Mouse (Mus musculus) lung, adult 2 months (tissue): ENCODE data around the gene 9930021J03Rik. TPM values are rescaled to one million over a fixed set of nuclear protein-coding genes. Genes with fewer than 3 reads are reported as not detected.

Source experiments
- DNase-seq: peaks from one replicate; pipeline ENCODE4 v3.0.0; 2022
- H3K4me1 ChIP-seq: fragments of 200-500 bp; 2 replicates; pipeline ENCODE4 v1.6.1; 2011; ENCODE audit warnings: low read length; ENCODE audit not compliant: control insufficient read depth, insufficient read depth
- H3K4me3 ChIP-seq: fragments of 200-500 bp; replicated peaks from 2 replicates; pipeline ENCODE3; 2011; ENCODE audit warnings: low read depth, mild to moderate bottlenecking, control low read depth, low read length; ENCODE audit errors: extremely low read depth
- CTCF ChIP-seq: fragments of 200-500 bp; IDR thresholded peaks from 2 replicates; pipeline ENCODE4 v1.5.1; 2011; ENCODE audit warnings: mild to moderate bottlenecking, low read length, control low read depth; ENCODE audit not compliant: insufficient read depth
- POLR2A ChIP-seq: fragments of 200-500 bp; IDR thresholded peaks from 2 replicates; pipeline ENCODE4 v1.6.1; 2011; ENCODE audit warnings: low read depth, mild to moderate bottlenecking, control low read depth, low read length, borderline replicate concordance; ENCODE audit errors: extremely low read depth
- WGBS: fragments of 180-500 bp; shearing (Covaris S2); methylation state at CpG from one replicate; pipeline ENCODE4 v1.1.7; 2018; 5-methylcytosine and 5-hydroxymethylcytosine counted together
- polyA plus RNA-seq: library from polyadenylated mRNA; depleted of rRNA; stranded (reverse); fragments of >200 nt; gene quantifications from 2 replicates; pipeline ENCODE4 v1.2.3, GENCODE M21; 2012; rRNA removed

Gene 9930021J03Rik
- polyA plus RNA-seq, 1 experiment: 5.7 TPM

- no peak for DNase-seq
- H3K4me3 ChIP-seq: no peak overlapping the region
- 41% methylated on average over 9 of the region's 9 CpGs for WGBS
- no peak for TF ChIP-seq POLR2A
- TF ChIP-seq CTCF: no peak
- no peaks in the 10 kb centered on the region for H3K4me1 ChIP-seq
These were observed 130.2 kb downstream of the 9930021J03Rik start for GRCm38 (mm10) chr19:29675562-29676078.

DNA sequence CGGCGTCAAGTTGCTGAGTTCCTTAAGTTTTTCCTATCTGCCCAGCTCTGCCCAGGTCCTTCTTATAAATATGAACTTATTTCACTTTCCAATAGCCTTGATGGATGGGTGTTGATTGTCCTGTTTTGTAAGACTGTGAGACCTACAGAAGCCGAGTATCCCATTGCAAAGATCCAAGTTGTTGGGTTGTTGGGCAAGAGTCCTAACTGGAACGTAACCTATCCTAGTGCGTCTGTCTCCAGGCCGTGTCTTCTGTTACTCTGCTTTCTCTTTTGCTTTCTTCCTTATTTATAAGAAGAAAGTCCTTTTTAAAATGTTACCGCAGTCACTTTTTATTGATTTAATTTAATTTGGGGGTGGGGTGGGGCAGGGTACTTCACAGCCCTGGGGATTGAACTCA lies 130.8 kb downstream of the 9930021J03Rik start:
- TF ChIP-seq CTCF (no peak), POLR2A (no peak)
- DNase-seq: no peak
- WGBS: 89% methylated on average over 7 of the region's 7 CpGs
- no peak overlapping the region for H3K4me3 ChIP-seq
- H3K4me1 ChIP-seq: no peaks in the 10 kb centered on the region

GRCm38 (mm10) chr19:29672660-29673059 lies 133.1 kb downstream of the 9930021J03Rik start:
- no peak for TF ChIP-seq CTCF
- TF ChIP-seq POLR2A: no peak
- WGBS: 93% methylated on average over 13 of the region's 13 CpGs
- no peak overlapping the region for H3K4me3 ChIP-seq
- no peak for DNase-seq
- no peaks in the 10 kb centered on the region for H3K4me1 ChIP-seq

DNA sequence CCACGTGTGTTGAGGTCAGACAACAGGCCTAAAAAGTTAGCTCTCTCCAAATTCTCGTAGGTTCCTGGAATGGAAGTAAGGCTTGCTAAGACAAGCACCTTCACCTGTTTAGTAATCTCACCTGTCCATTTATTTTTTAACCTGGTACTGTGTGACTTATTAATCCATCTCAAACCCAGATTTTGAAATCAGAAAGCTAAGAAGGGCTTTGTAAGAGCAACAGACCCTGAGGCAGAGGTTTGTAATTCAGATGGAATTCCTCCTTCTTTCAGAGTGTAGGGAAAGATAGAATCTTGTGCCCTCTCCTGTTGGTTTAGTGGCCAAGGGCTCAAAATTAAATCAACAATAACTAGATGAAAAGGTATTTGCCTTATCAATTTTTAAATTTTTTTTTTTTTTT lies 134.6 kb downstream of the 9930021J03Rik start:
- DNase-seq: no peak
- H3K4me3 ChIP-seq: no peak overlapping the region
- 88% methylated on average over 2 of the region's 2 CpGs for WGBS
- no peaks in the 10 kb centered on the region for H3K4me1 ChIP-seq
- no peak for TF ChIP-seq CTCF
- no peak for TF ChIP-seq POLR2A

DNA sequence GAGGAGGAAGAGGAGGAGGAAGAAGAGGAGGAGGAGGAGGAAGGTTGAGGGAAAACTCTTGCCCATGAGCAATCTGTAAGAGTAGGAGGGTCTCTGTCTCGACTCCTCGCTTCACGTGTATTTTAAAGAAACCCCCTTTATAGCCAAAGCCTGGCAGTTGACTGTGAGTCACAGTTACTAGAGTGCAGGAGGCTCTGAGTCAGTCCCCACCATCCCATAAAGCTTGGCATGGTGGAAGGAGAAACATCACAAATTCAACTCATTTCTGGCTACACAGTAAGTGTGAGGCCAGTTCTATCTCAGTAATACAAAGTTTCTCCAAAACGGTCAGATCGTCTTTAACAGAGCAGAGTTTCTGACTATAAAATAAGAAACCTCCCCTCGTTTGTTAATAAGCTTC lies 135.5 kb downstream of the 9930021J03Rik start:
- DNase-seq: no peak
- TF ChIP-seq CTCF (no peak), POLR2A (no peak)
- H3K4me3 ChIP-seq: no peak overlapping the region
- whole genome bisulfite sequencing: 86% methylated on average over 6 of the region's 6 CpGs
- H3K4me1 ChIP-seq: no peaks in the 10 kb centered on the region

GRCm38 (mm10) chr19:29668135-29668534 lies 137.7 kb downstream of the 9930021J03Rik start:
- Histone ChIP-seq H3K4me3 (no peak overlapping the region), H3K4me1 (no peaks in the 10 kb centered on the region)
- DNase-seq: no peak
- no peak for TF ChIP-seq CTCF
- TF ChIP-seq POLR2A: no peak
- 80% methylated on average over 7 of the region's 7 CpGs for WGBS

DNA sequence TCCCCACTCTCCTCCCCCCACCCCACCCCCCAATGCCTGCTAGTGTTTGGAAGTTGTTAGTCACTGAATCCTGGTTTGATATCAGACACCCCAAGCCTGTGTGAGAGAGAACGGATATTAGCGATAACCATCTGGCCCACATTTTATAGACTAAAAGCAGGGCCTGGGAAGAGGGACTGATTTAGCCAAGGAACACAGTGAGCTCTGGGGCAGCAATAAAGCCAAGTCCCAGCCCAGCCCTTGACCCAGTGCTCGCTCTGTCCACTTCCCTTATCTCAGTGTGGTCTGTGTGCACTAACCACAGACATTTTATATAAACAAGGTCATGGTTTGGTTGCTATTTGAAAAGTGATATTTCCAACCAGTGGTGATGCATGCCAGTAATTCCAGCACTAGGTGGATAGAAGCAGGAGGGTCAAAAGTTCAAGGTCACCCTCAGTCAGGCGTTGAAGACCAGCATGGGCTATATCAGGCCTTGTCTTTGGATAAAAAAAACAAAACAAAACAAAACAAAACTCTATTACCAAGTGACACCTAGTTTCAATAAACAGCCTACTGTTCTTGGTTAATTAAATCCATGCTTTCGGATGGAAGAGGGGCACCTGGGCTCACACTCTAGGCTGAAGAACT lies 138.7 kb downstream of the 9930021J03Rik start:
- no peak for TF ChIP-seq CTCF
- no peak for TF ChIP-seq POLR2A

GRCm38 (mm10) chr19:29666164-29666563 lies 139.6 kb downstream of the 9930021J03Rik start:
- Histone ChIP-seq H3K4me3 (no peak overlapping the region), H3K4me1 (no peaks in the 10 kb centered on the region)
- 82% methylated on average over 4 of the region's 4 CpGs for WGBS
- no peak for DNase-seq
- TF ChIP-seq POLR2A (no peak), CTCF (no peak)

More for the DNA sequence above, 138.7 kb downstream of the 9930021J03Rik start:
- DNase-seq: no peak
- 65% methylated on average over 5 of the region's 5 CpGs for WGBS
- no peaks in the 10 kb centered on the region for H3K4me1 ChIP-seq
- H3K4me3 ChIP-seq: no peak overlapping the region

GRCm38 (mm10) chr19:29664934-29665333 lies 140.9 kb downstream of the 9930021J03Rik start:
- WGBS: 79% methylated on average over 5 of the region's 5 CpGs
- DNase-seq: no peak
- no peaks in the 10 kb centered on the region for H3K4me1 ChIP-seq
- TF ChIP-seq CTCF (no peak), POLR2A (no peak)
- H3K4me3 ChIP-seq: no peak overlapping the region

Other genes starting within 250 kb of the 9930021J03Rik start
- 11.0 and 15.7 TPM in 2 replicates for gene Ermp1, start 157.6 kb downstream of the 9930021J03Rik start, polyA plus RNA-seq
- 0.75 and 1.1 TPM in 2 replicates for gene Mlana, start 108.2 kb downstream of the 9930021J03Rik start, polyA plus RNA-seq
- gene Ranbp6, start 7.0 kb upstream of the 9930021J03Rik start, polyA plus RNA-seq: 1.8 and 3.0 TPM in 2 replicates
- 28.6 and 45.4 TPM in 2 replicates for gene Il33, start 119.1 kb upstream of the 9930021J03Rik start, polyA plus RNA-seq
- gene Trpd52l3, start 197.8 kb upstream of the 9930021J03Rik start, polyA plus RNA-seq: not detected in 2 replicates
- gene Uhrf2, start 224.5 kb upstream of the 9930021J03Rik start, polyA plus RNA-seq: 19.3 and 27.5 TPM in 2 replicates